Mouse (Mus musculus) layer of hippocampus, adult 2 months (tissue): Measurements from ENCODE around the gene Ispd. TPM values are rescaled to one million over a fixed set of nuclear protein-coding genes. Genes with fewer than 3 reads are reported as not detected.
"Not testable (repeated sequence)": the region's sequence is repeated elsewhere in the genome, so short reads cannot be mapped to it uniquely, and the experiment has no call there.

Experiments
- DNase-seq, 2 experiments: peaks; one replicate each; pipeline ENCODE4 v3.0.0; 2022; ENCODE audit warnings: low spot score in 2 of 2
- H3K27ac ChIP-seq: fragments of 200-600 bp; 2 replicates; pipeline ENCODE4 v1.8.1; 2022
- H3K4me3 ChIP-seq: fragments of 200-600 bp; 2 replicates; pipeline ENCODE4 v1.8.1; 2022; ENCODE audit warnings: mild to moderate bottlenecking
- CTCF ChIP-seq: fragments of 200-600 bp; conservative IDR thresholded peaks from 2 replicates; pipeline ENCODE4 v1.8.1; 2022; ENCODE audit warnings: antibody characterized with exemption, mild to moderate bottlenecking, moderate library complexity
- long read RNA-seq, 2 experiments: library from polyadenylated mRNA; stranded (forward); transcript quantifications; one replicate each; pipeline ENCODE4 v2.0.0; 2021; ENCODE audit warnings: borderline mapping rate in 2 of 2
- total RNA-seq, 2 experiments: library from RNA; stranded (reverse); gene quantifications; 2 replicates each; pipeline ENCODE4 v1.2.3; 2021

Gene Ispd
- 10 to 100 TPM; 13.2 to 13.3 TPM for total RNA-seq
- long read RNA-seq, experiment 1, partial matches to known transcripts, result 0 of 3 reads
- long read RNA-seq, experiment 1, other reads (novel, unspliced or antisense), result 0 of 3 reads
- long read RNA-seq, experiment 2, transcript Ispd-201 (10 exons, 2,690 nt), result major isoform, 9 of 15 reads
- long read RNA-seq, experiment 2, partial matches to known transcripts, result 0 of 15 reads
- long read RNA-seq, experiment 2, other reads (novel, unspliced or antisense), result 4 of 15 reads

- Histone ChIP-seq H3K4me3 (peak within 1 kb of the TSS; percentile 79), H3K27ac (peak within 1 kb of the TSS; percentile 99)
- TF ChIP-seq CTCF, result no peak
- DNase-seq, result peak; percentile 73 to 84
These were observed at the start of gene Ispd, which contains the start of gene D630036H23Rik for GRCm38 (mm10) chr12:36381441-36382340. TSS of gene Ispd (plus strand) at chr12:36381450. TSS of gene D630036H23Rik (minus strand) at chr12:36382181.

GRCm38 (mm10) chr12:36332676-36333075, 48.6 kb upstream of the Ispd start:
- Histone ChIP-seq H3K27ac (no peak overlapping the region), H3K4me3 (no peak overlapping the region)
- TF ChIP-seq CTCF, result no peak
- DNase-seq, result no peak

- Histone ChIP-seq H3K27ac (no peak overlapping the region), H3K4me3 (no peak overlapping the region; the same call in 1 of the 2 replicates)
- TF ChIP-seq CTCF, result no peak
- peak in 1 of 2 experiments; percentile 6 for DNase-seq
These were observed 47.4 kb upstream of the Ispd start for GRCm38 (mm10) chr12:36333837-36334281.

- no peak for DNase-seq
- no peak overlapping the region for H3K27ac ChIP-seq
- H3K4me3 ChIP-seq, result no peak overlapping the region
- no peak for TF ChIP-seq CTCF
These were observed 37.1 kb upstream of the Ispd start for GRCm38 (mm10) chr12:36344131-36344530.

- no peak for DNase-seq
- H3K27ac ChIP-seq, result no peak overlapping the region
- no peak for TF ChIP-seq CTCF
- H3K4me3 ChIP-seq, result no peak overlapping the region
These were observed 21.2 kb upstream of the Ispd start for GRCm38 (mm10) chr12:36360064-36360463.

GRCm38 (mm10) chr12:36360693-36361092, 20.6 kb upstream of the Ispd start:
- Histone ChIP-seq H3K4me3 (no peak overlapping the region), H3K27ac (no peak overlapping the region)
- TF ChIP-seq CTCF, result no peak
- no peak for DNase-seq

GRCm38 (mm10) chr12:36364013-36364412, 17.2 kb upstream of the Ispd start:
- Histone ChIP-seq H3K4me3 (no peak overlapping the region), H3K27ac (no peak overlapping the region)
- TF ChIP-seq CTCF, result no peak
- no peak for DNase-seq

- H3K4me3 ChIP-seq, result no peak overlapping the region
- TF ChIP-seq CTCF, result peak; percentile 62
- DNase-seq, result no peak
- no peak overlapping the region for H3K27ac ChIP-seq
These were observed 7.8 kb upstream of the Ispd start for GRCm38 (mm10) chr12:36373237-36373998.

- H3K4me3 ChIP-seq, H3K27ac ChIP-seq: not testable (repeated sequence)
- DNase-seq, result peak in 1 of 2 experiments; percentile 14
These were observed 4.9 kb upstream of the Ispd start for GRCm38 (mm10) chr12:36376391-36376790.

GRCm38 (mm10) chr12:36380254-36380653, 996 bp upstream of the Ispd start:
- TF ChIP-seq CTCF, result no peak
- no peak overlapping the region for H3K27ac ChIP-seq
- no peak for DNase-seq
- no peak overlapping the region for H3K4me3 ChIP-seq

- no peak; the same call in 1 of the 2 replicates for TF ChIP-seq CTCF
- H3K27ac ChIP-seq, result peak overlapping the region; percentile 99
- peak overlapping the region; percentile 79; the same call in 1 of the 2 replicates for H3K4me3 ChIP-seq
- DNase-seq, result no peak
These were observed 444 bp upstream of the Ispd start for GRCm38 (mm10) chr12:36380806-36381205.

GRCm38 (mm10) chr12:36385386-36385785, 4.1 kb downstream of the Ispd start:
- no peak overlapping the region for H3K4me3 ChIP-seq
- no peak for TF ChIP-seq CTCF

GRCm38 (mm10) chr12:36386991-36387390, 5.7 kb downstream of the Ispd start:
- no peak overlapping the region for H3K27ac ChIP-seq
- DNase-seq, result no peak
- no peak for TF ChIP-seq CTCF
- no peak overlapping the region for H3K4me3 ChIP-seq

More at GRCm38 (mm10) chr12:36385386-36385785, 4.1 kb downstream of the Ispd start:
- no peak for DNase-seq
- no peak overlapping the region for H3K27ac ChIP-seq
